Comparison of ENCODE assay signal across 9 mouse cellular contexts in the genomic region with DNA sequence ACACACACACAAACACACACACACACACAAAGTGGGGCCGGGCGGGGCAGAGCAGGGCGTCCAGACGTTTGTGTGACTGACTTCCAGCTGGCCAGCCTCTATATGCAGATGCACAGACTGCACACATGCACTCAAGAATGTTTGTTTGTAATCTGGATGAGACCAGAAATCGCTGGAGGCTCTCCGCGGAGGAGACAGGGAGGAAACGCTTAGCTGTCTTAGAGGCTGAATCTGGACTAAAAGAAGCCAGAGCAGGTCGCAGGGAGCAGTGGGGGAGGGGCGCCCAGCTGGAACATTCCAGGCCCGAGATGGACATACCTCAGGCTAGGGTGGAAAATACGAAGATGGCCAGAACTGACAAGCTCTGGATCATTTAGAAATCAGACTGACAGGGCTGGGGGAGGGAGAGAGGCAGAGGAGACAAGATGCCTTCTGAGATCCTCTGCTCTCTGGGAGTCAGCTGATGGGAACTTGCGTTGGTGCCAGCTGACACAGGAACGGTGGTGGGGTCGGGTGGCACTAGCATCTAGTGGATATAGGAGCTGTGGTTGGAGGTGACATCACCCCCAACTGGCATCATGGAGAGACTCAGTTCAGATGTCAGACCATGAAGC. TPM values are rescaled to one million over a fixed set of nuclear protein-coding genes. Genes with fewer than 3 reads are reported as not detected.
DNase-seq lines count a peak whose midpoint lies in the region; ATAC-seq and TF ChIP-seq lines count a peak whose summit lies in the region.
"Had no signal": no experiment of that assay in that cellular context is flagged by ENCODE, and none has a peak within 500 bp of the region (broad histone marks: within the 10 kb centered on the region; RNA-seq: fewer than 3 reads in every experiment).

No protein-coding gene starts in this region.

- H3K36me3 ChIP-seq in heart, embryonic 11.5 days (ENCODE audit: control insufficient read depth, insufficient read depth, low read length), result no peaks in the 10 kb centered on the region
- no peaks in the 10 kb centered on the region for H3K36me3 ChIP-seq in forebrain, postnatal 0 days (ENCODE audit: insufficient read depth)
- H3K36me3 ChIP-seq in kidney, embryonic 16.5 days (ENCODE audit: insufficient read depth, low read length), result no peaks in the 10 kb centered on the region
- no peaks in the 10 kb centered on the region for H3K36me3 ChIP-seq in thymus, adult 2 months (ENCODE audit: control insufficient read depth, insufficient read depth, low read length)
- H3K36me3 ChIP-seq: G1E had no signal

- peak overlapping the region; percentile 16; the same call in 1 of the 2 replicates for H3K4me2 ChIP-seq in heart, embryonic 11.5 days
- H3K4me2 ChIP-seq in forebrain, postnatal 0 days (ENCODE audit: low read depth), result no peak overlapping the region
- no peak overlapping the region for H3K4me2 ChIP-seq in kidney, embryonic 16.5 days (replicated peaks; ENCODE audit: low read depth, low read length)

- TF ChIP-seq POLR2A in thymus, adult 2 months (IDR thresholded peaks at IDR 0.05; ENCODE audit: control insufficient read depth, extremely low read depth, insufficient read depth, low read length, poor library complexity), result no peak

- H3K4me3 ChIP-seq in heart, embryonic 11.5 days (ENCODE audit: low read depth, low read length), result no peak overlapping the region
- H3K4me3 ChIP-seq in forebrain, postnatal 0 days (ENCODE audit: low read depth, low read length), result no peak overlapping the region
- no peak overlapping the region for H3K4me3 ChIP-seq in kidney, embryonic 16.5 days (ENCODE audit: low read length)
- H3K4me3 ChIP-seq in thymus, adult 2 months (ENCODE audit: control insufficient read depth, insufficient read depth, low read length), result no peak overlapping the region

- DNase-seq in heart, adult 8-10 months (ENCODE audit: low spot score), result no peak
- peak; percentile 66 for DNase-seq in R1 (ENCODE audit: low read depth, low spot score)
- DNase-seq in forebrain, postnatal 0 days, result no peak
- DNase-seq in retina, embryonic 14.5 days (ENCODE audit: low spot score), result peak; percentile 63
- no peak for DNase-seq in thymus, adult 2 months

- no peak for TF ChIP-seq CTCF in forebrain, postnatal 0 days (IDR thresholded peaks at IDR 0.05; ENCODE audit: low read depth)
- no peak for TF ChIP-seq CTCF in thymus, adult 2 months (IDR thresholded peaks at IDR 0.05; ENCODE audit: borderline replicate concordance, control insufficient read depth, extremely low read depth, insufficient read depth, low read length, poor library complexity)

- H3K27me3 ChIP-seq in heart, embryonic 11.5 days (ENCODE audit: control insufficient read depth, insufficient read depth, low read length), result no peaks in the 10 kb centered on the region
- H3K27me3 ChIP-seq in forebrain, postnatal 0 days (ENCODE audit: insufficient read depth, low read length), result no peaks in the 10 kb centered on the region
- no peaks in the 10 kb centered on the region for H3K27me3 ChIP-seq in kidney, embryonic 16.5 days (ENCODE audit: insufficient read depth, low read length)
- H3K27me3 ChIP-seq in thymus, adult 2 months (ENCODE audit: control insufficient read depth, insufficient read depth, low read length), result no peaks in the 10 kb centered on the region

- H3K27ac ChIP-seq in heart, embryonic 11.5 days (ENCODE audit: low read depth, low read length), result no peak overlapping the region
- H3K27ac ChIP-seq in forebrain, postnatal 0 days (ENCODE audit: low read depth, low read length), result no peak overlapping the region
- H3K27ac ChIP-seq in kidney, embryonic 16.5 days (ENCODE audit: low read length), result peak overlapping the region; percentile 67
- no peak overlapping the region for H3K27ac ChIP-seq in thymus, adult 2 months (ENCODE audit: control insufficient read depth, insufficient read depth, low read length)

- WGBS in heart, embryonic 11.5 days (ENCODE audit: insufficient replicate concordance), result 20% methylated on average over 15 of the region's 15 CpGs
- WGBS in forebrain, postnatal 0 days, result 35% methylated on average over 15 of the region's 15 CpGs
- 20% methylated on average over 15 of the region's 15 CpGs for WGBS in kidney, embryonic 16.5 days
- WGBS in thymus, adult 2 months, result 68% methylated on average over 15 of the region's 15 CpGs

- 0 out of 2 replicates have a peak overlapping the region, but pooled peaks have one; percentile 16 for H3K9ac ChIP-seq in heart, embryonic 11.5 days (ENCODE audit: low read depth, low read length)
- no peak overlapping the region for H3K9ac ChIP-seq in forebrain, postnatal 0 days
- peak overlapping the region; percentile 22; the same call in 1 of the 2 replicates for H3K9ac ChIP-seq in kidney, embryonic 16.5 days (replicated peaks; ENCODE audit: low read length)

- no peak for ATAC-seq in heart, embryonic 11.5 days (replicated peaks; ENCODE audit: insufficient number of reproducible peaks, low FRiP score, low TSS enrichment)
- peak; percentile 38; the same call in 1 of the 2 replicates for ATAC-seq in forebrain, postnatal 0 days
- ATAC-seq in kidney, embryonic 16.5 days (ENCODE audit: low FRiP score, low TSS enrichment), result peak; percentile 58
- no peak for ATAC-seq in CD4-positive, CD25-positive, alpha-beta regulatory T cell, adult 4 months

- peaks cover 21% of the 10 kb centered on the region for H3K4me1 ChIP-seq in heart, embryonic 11.5 days (ENCODE audit: control insufficient read depth, insufficient read depth, low read length)
- no peaks in the 10 kb centered on the region for H3K4me1 ChIP-seq in forebrain, postnatal 0 days (ENCODE audit: insufficient read depth)
- peaks cover 20% of the 10 kb centered on the region for H3K4me1 ChIP-seq in kidney, embryonic 16.5 days (ENCODE audit: insufficient read depth, low read length)
- no peaks in the 10 kb centered on the region for H3K4me1 ChIP-seq in thymus, adult 2 months (replicated peaks; ENCODE audit: control insufficient read depth, insufficient read depth, low read length)

- no peaks in the 10 kb centered on the region for H3K9me3 ChIP-seq in heart, embryonic 11.5 days (replicated peaks; ENCODE audit: control insufficient read depth, low read length)
- H3K9me3 ChIP-seq in forebrain, postnatal 0 days (ENCODE audit: low read length), result no peaks in the 10 kb centered on the region
- H3K9me3 ChIP-seq in kidney, embryonic 16.5 days (ENCODE audit: low read length), result no peaks in the 10 kb centered on the region
- H3K9me3 ChIP-seq: G1E had no signal

RNA-seq across cellular contexts. Expression of a gene that starts 7.6 kb away (rescaled TPM):
- 39.6 and 47.6 TPM in 2 replicates for polyA plus RNA-seq in heart, embryonic 11.5 days (2014; fragmentation: Nextera tagmentation; extraction: Ambion mirVana)
- total RNA-seq in heart, adult 8-10 months (2022), result 10 to 100 TPM; 35.5 to 60.5 (median 45.4) TPM
- total RNA-seq in forebrain, postnatal 0 days (2014; rRNA removed), result 51.4 and 63.5 TPM in 2 replicates
- polyA plus RNA-seq in forebrain, postnatal 0 days (2015; fragmentation: Nextera tagmentation; extraction: Ambion mirVana), result 37.7 and 45.7 TPM in 2 replicates
- polyA plus RNA-seq in kidney, embryonic 16.5 days (2015; fragmentation: Nextera tagmentation; extraction: Ambion mirVana), result 58.2 and 69.4 TPM in 2 replicates
- polyA plus RNA-seq in CD4-positive, CD25-positive, alpha-beta regulatory T cell, adult 4 months (2017; shearing (Covaris generic)), result 10 to 100 TPM; 66.6 to 75.4 TPM
- 30.3 and 30.9 TPM in 2 replicates for polyA plus RNA-seq in thymus, adult 2 months (2012; rRNA removed)

Comparison
In these comparisons a context has a peak if more than half of its experiments do, and no peak if none do; other contexts are left out.
1. ATAC-seq: peak in forebrain, postnatal 0 days (single experiment) and kidney, embryonic 16.5 days (single experiment); none in heart, embryonic 11.5 days (single experiment) and CD4-positive, CD25-positive, alpha-beta regulatory T cell, adult 4 months (single experiment).
2. DNase-seq: peak in R1 (single experiment) and retina, embryonic 14.5 days (single experiment); none in heart, adult 8-10 months (single experiment), forebrain, postnatal 0 days (single experiment) and thymus, adult 2 months (single experiment).